Mouse (Mus musculus) brain, embryonic 14.5 days (tissue): ENCODE results near the gene Paqr3.

Experiments
- CTCF ChIP-seq: fragments of 200-500 bp; IDR thresholded peaks from 2 replicates; pipeline ENCODE4 v1.5.1; 2012; ENCODE audit warnings: inconsistent platforms, mild to moderate bottlenecking, moderate library complexity, borderline replicate concordance; ENCODE audit not compliant: insufficient read depth, insufficient read length; ENCODE audit errors: extremely low read depth
- POLR2A ChIP-seq: fragments of 200-500 bp; IDR thresholded peaks from 2 replicates; pipeline ENCODE4 v1.6.1; 2012; ENCODE audit warnings: mild to moderate bottlenecking, inconsistent platforms, borderline replicate concordance; ENCODE audit not compliant: poor library complexity, insufficient read depth, insufficient read length, severe bottlenecking; ENCODE audit errors: extremely low read depth

GRCm38 (mm10) chr5:97097631-97098041, 13.8 kb downstream of the Paqr3 start:
- TF ChIP-seq CTCF = no peak
- no peak for TF ChIP-seq POLR2A
